Mouse (Mus musculus): ENCODE data around the gene Cntfr. TPM values are rescaled to one million over a fixed set of nuclear protein-coding genes. Genes with fewer than 3 reads are reported as not detected.
"Not testable (repeated sequence)": the region's sequence is repeated elsewhere in the genome, so short reads cannot be mapped to it uniquely, and the experiment has no call there.

Cntfr gene
- polyA plus RNA-seq, 1 experiment from 2014 or later, result 1.1 TPM

DNA sequence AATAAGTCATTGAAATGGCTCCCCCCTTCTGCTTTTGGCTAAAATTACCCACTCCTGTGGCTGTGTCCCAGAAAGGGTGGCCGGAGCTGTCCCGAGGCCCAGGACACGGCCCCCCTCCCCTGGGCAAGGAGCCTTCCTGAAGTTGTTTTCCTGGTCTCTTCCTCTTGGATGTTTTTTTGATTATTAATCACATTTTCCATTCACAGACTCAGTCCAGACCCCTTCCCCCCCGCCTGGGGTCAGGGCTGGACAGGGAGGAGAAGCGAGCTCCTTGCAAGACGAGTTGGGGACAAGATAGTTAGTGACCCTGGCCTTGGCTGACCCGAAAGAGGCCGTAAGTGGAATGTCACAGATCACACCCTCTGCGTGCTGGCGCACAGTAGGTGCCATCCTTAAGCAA lies 2.9 kb upstream of the Cntfr start, which contains the start of gene Il11ra1:
Gene Il11ra1, plus strand, starts transcription at position 207 of the 400 bp plus-strand sequence.
- H3K4me2 ChIP-seq (replicated peaks; ENCODE audit: low read depth, low read length), result not testable (repeated sequence)

DNA sequence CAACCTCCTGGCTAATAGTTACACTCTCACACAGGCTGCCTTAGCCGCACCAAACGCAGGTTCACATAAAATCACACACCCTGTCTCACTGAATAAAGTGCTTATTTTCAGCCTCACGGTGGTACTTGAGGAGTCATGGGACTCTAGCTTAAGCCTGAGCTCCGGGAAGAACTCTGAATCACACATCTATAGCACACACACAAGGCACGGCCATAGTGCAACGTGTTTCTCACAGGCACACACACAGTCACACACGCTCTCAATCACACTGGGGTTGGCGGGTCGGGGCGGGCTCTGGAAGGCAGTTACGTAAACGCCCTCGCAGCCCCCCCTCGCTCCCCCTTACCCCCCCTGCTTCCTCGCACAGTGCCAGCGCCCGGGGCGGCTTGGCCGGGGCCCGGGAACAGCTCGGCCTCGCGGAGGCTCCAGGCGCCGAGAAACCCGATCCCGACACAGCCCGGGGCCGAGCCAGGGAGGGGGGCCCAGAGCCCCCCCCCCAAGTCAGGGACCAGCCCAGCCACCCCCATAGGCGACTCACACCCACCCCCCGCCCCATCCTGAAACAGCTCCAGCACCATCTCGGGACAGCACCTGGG lies 1.6 kb upstream of the Cntfr start:
- not testable (repeated sequence) for H3K9me3 ChIP-seq (ENCODE audit: low read length); DNase-seq (ENCODE audit: low spot score); H3K4me3 ChIP-seq (ENCODE audit: low read depth, low read length); H3K4me2 ChIP-seq (replicated peaks; ENCODE audit: low read depth, low read length); H3K4me1 ChIP-seq (ENCODE audit: insufficient read depth, low read depth, low read length); H3K27ac ChIP-seq (ENCODE audit: low read length); ATAC-seq; H3K9ac ChIP-seq (replicated peaks; ENCODE audit: low read depth); H3K27me3 ChIP-seq (replicated peaks; ENCODE audit: insufficient read depth, low read length); H3K36me3 ChIP-seq (ENCODE audit: insufficient read depth, low read length)
- 12% methylated on average over 10 of the region's 32 CpGs for WGBS

More for the DNA sequence above, 2.9 kb upstream of the Cntfr start, which contains the start of gene Il11ra1:
- not testable (repeated sequence) for DNase-seq (ENCODE audit: low spot score); H3K27ac ChIP-seq (ENCODE audit: low read length); H3K36me3 ChIP-seq (ENCODE audit: insufficient read depth, low read length); H3K4me3 ChIP-seq (ENCODE audit: low read depth, low read length); H3K27me3 ChIP-seq (replicated peaks; ENCODE audit: insufficient read depth, low read length); H3K9ac ChIP-seq (replicated peaks; ENCODE audit: low read depth); H3K4me1 ChIP-seq (ENCODE audit: insufficient read depth, low read depth, low read length); ATAC-seq; H3K9me3 ChIP-seq (ENCODE audit: low read length)
- 69% methylated on average over 8 of the region's 10 CpGs for WGBS

GRCm38 (mm10) chr4:41696452-41696851 lies 437 bp downstream of the Cntfr start:
- not testable (repeated sequence) for DNase-seq (ENCODE audit: low spot score); H3K27ac ChIP-seq (ENCODE audit: low read length); H3K27me3 ChIP-seq (replicated peaks; ENCODE audit: insufficient read depth, low read length); H3K36me3 ChIP-seq (ENCODE audit: insufficient read depth, low read length); H3K9ac ChIP-seq (replicated peaks; ENCODE audit: low read depth); H3K4me1 ChIP-seq (ENCODE audit: insufficient read depth, low read depth, low read length); H3K9me3 ChIP-seq (ENCODE audit: low read length); H3K4me3 ChIP-seq (ENCODE audit: low read depth, low read length); ATAC-seq; H3K4me2 ChIP-seq (replicated peaks; ENCODE audit: low read depth, low read length)
- WGBS, result 14% methylated on average over 8 of the region's 15 CpGs

GRCm38 (mm10) chr4:41695800-41696199 lies 1.1 kb downstream of the Cntfr start:
- H3K9me3 ChIP-seq (ENCODE audit: low read length); H3K4me1 ChIP-seq (ENCODE audit: insufficient read depth, low read depth, low read length); H3K36me3 ChIP-seq (ENCODE audit: insufficient read depth, low read length); H3K4me2 ChIP-seq (replicated peaks; ENCODE audit: low read depth, low read length); H3K9ac ChIP-seq (replicated peaks; ENCODE audit: low read depth); H3K4me3 ChIP-seq (ENCODE audit: low read depth, low read length); H3K27ac ChIP-seq (ENCODE audit: low read length); DNase-seq (ENCODE audit: low spot score); ATAC-seq; H3K27me3 ChIP-seq (replicated peaks; ENCODE audit: insufficient read depth, low read length): not testable (repeated sequence)
- WGBS, result 14% methylated on average over 9 of the region's 38 CpGs

- not testable (repeated sequence) for H3K4me3 ChIP-seq (ENCODE audit: low read depth, low read length); H3K9me3 ChIP-seq (ENCODE audit: low read length); H3K9ac ChIP-seq (replicated peaks; ENCODE audit: low read depth); H3K4me2 ChIP-seq (replicated peaks; ENCODE audit: low read depth, low read length); DNase-seq (ENCODE audit: low spot score); H3K27ac ChIP-seq (ENCODE audit: low read length); H3K36me3 ChIP-seq (ENCODE audit: insufficient read depth, low read length); ATAC-seq; H3K27me3 ChIP-seq (replicated peaks; ENCODE audit: insufficient read depth, low read length); H3K4me1 ChIP-seq (ENCODE audit: insufficient read depth, low read depth, low read length)
- 30% methylated on average over 4 of the region's 4 CpGs for WGBS
Measured at GRCm38 (mm10) chr4:41693511-41693910, 3.4 kb downstream of the Cntfr start.

GRCm38 (mm10) chr4:41690014-41690413 lies 6.9 kb downstream of the Cntfr start:
- WGBS, result no CpG with 5 or more reads among the region's 4 CpGs
- H3K9me3 ChIP-seq (ENCODE audit: low read length); H3K4me1 ChIP-seq (ENCODE audit: insufficient read depth, low read depth, low read length); H3K36me3 ChIP-seq (ENCODE audit: insufficient read depth, low read length); DNase-seq (ENCODE audit: low spot score); H3K4me2 ChIP-seq (replicated peaks; ENCODE audit: low read depth, low read length); H3K27ac ChIP-seq (ENCODE audit: low read length); H3K9ac ChIP-seq (replicated peaks; ENCODE audit: low read depth); H3K27me3 ChIP-seq (replicated peaks; ENCODE audit: insufficient read depth, low read length); H3K4me3 ChIP-seq (ENCODE audit: low read depth, low read length): not testable (repeated sequence)
- peak; percentile 77 for ATAC-seq

GRCm38 (mm10) chr4:41688562-41688961 lies 8.3 kb downstream of the Cntfr start:
- not testable (repeated sequence) for H3K4me2 ChIP-seq (replicated peaks; ENCODE audit: low read depth, low read length); ATAC-seq; H3K36me3 ChIP-seq (ENCODE audit: insufficient read depth, low read length); H3K4me1 ChIP-seq (ENCODE audit: insufficient read depth, low read depth, low read length); H3K27me3 ChIP-seq (replicated peaks; ENCODE audit: insufficient read depth, low read length); H3K9ac ChIP-seq (replicated peaks; ENCODE audit: low read depth); DNase-seq (ENCODE audit: low spot score); H3K9me3 ChIP-seq (ENCODE audit: low read length); H3K27ac ChIP-seq (ENCODE audit: low read length); H3K4me3 ChIP-seq (ENCODE audit: low read depth, low read length)
- 42% methylated on average over 1 of the region's 1 CpGs for WGBS

DNA sequence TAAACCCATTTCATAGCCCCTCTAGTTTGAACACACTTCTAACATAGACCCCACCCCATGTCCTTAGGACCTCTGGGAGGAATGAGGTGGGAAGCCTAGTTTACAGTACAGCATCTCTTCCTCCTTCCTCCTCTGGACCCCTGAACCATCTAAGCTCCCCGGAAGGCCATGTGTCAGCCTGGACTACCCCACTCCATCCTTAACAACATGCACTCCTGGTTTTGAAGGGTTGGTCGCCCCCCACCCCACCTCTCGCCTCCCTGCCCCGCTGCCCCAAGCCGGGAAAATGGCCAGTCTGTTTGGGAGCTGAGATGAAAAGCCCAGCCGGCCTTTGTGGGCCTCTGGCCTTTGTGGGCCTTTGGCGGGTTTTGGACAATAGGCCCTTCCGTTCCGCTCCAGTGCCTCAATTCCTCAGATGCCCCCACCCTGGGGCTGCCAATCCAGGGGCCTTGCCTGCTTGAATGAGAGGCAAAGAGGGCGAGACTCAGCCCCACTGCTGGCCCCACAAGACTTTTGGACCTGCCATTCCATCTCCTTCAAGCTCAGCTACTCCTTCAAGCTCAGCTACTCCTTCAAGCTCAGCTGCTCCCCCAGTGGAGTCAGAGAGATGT lies 10.9 kb downstream of the Cntfr start:
- H3K36me3 ChIP-seq (ENCODE audit: insufficient read depth, low read length); H3K4me2 ChIP-seq (replicated peaks; ENCODE audit: low read depth, low read length); H3K9ac ChIP-seq (replicated peaks; ENCODE audit: low read depth); H3K27ac ChIP-seq (ENCODE audit: low read length); H3K27me3 ChIP-seq (replicated peaks; ENCODE audit: insufficient read depth, low read length); H3K9me3 ChIP-seq (ENCODE audit: low read length); DNase-seq (ENCODE audit: low spot score); H3K4me3 ChIP-seq (ENCODE audit: low read depth, low read length); H3K4me1 ChIP-seq (ENCODE audit: insufficient read depth, low read depth, low read length); ATAC-seq: not testable (repeated sequence)
- WGBS, result 78% methylated on average over 9 of the region's 10 CpGs

- H3K9me3 ChIP-seq (ENCODE audit: low read length); H3K4me2 ChIP-seq (replicated peaks; ENCODE audit: low read depth, low read length); H3K4me3 ChIP-seq (ENCODE audit: low read depth, low read length); H3K36me3 ChIP-seq (ENCODE audit: insufficient read depth, low read length); H3K9ac ChIP-seq (replicated peaks; ENCODE audit: low read depth); DNase-seq (ENCODE audit: low spot score); H3K27me3 ChIP-seq (replicated peaks; ENCODE audit: insufficient read depth, low read length); H3K27ac ChIP-seq (ENCODE audit: low read length); H3K4me1 ChIP-seq (ENCODE audit: insufficient read depth, low read depth, low read length); ATAC-seq: not testable (repeated sequence)
- WGBS, result 8% methylated on average over 6 of the region's 14 CpGs
Measured at GRCm38 (mm10) chr4:41684931-41685453, 11.9 kb downstream of the Cntfr start.
